Mouse (Mus musculus): Measurements from ENCODE around the gene Ccdc149.

DNA sequence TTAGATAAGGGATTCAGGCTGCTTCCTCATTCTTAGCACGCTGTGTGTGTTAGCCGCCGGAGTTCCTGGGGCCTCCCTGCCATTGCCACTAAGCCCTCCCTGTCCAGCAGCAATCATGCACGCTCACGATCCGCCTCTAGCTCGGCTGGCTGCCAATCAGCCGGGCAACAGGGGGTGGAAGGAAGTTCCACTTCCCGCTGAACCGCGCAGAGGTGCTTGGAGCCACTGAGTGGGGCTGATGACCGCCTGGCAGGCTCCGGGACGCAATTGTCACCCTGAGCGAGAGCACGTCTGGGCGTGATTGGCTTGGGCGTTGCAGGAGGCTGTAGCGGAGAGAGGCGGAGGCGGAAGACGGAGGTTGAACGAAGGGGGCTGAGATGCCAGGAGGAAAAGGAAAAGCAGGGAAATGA lies 5.0 kb upstream of the Ccdc149 start:
- TF ChIP-seq POLR2A (IDR thresholded peaks at IDR 0.05; ENCODE audit: control insufficient read depth, extremely low read depth, insufficient read depth, low read length, poor library complexity) = no peak
- TF ChIP-seq CTCF (IDR thresholded peaks at IDR 0.05; ENCODE audit: borderline replicate concordance, control insufficient read depth, extremely low read depth, insufficient read depth, low read length, poor library complexity) = no peak

Data from thymus, adult 2 months (tissue).